Mouse (Mus musculus) 3134 (cell line): ENCODE results near the gene Ccdc170.
"Not testable (repeated sequence)": the region's sequence is repeated elsewhere in the genome, so short reads cannot be mapped to it uniquely, and the experiment has no call there.

Experiments used
- DNase-seq: peaks from one replicate; pipeline ENCODE4 v3.0.0-alpha.2; 2011; ENCODE audit warnings: low spot score; ENCODE audit not compliant: insufficient read length; ENCODE audit errors: extremely low read depth

Gene Ccdc170

GRCm38 (mm10) chr10:4482355-4482754, at the start of gene Ccdc170:
Ccdc170 (plus strand) TSS chr10:4482502.
- DNase-seq, result peak; percentile 86

- DNase-seq, result no peak
Measured at GRCm38 (mm10) chr10:4432996-4433755, 49.1 kb upstream of the Ccdc170 start.

GRCm38 (mm10) chr10:4433871-4434270, 48.4 kb upstream of the Ccdc170 start:
- not testable (repeated sequence) for DNase-seq

- DNase-seq, result no peak
Measured at GRCm38 (mm10) chr10:4435416-4435815, 46.9 kb upstream of the Ccdc170 start.

GRCm38 (mm10) chr10:4456409-4456808, 25.9 kb upstream of the Ccdc170 start:
- no peak for DNase-seq

- DNase-seq, result no peak
Measured at GRCm38 (mm10) chr10:4460201-4460600, 22.1 kb upstream of the Ccdc170 start.

- DNase-seq, result no peak
Measured at GRCm38 (mm10) chr10:4465799-4466198, 16.5 kb upstream of the Ccdc170 start.

- peak; percentile 36 for DNase-seq
Measured at GRCm38 (mm10) chr10:4469406-4469805, 12.9 kb upstream of the Ccdc170 start.

GRCm38 (mm10) chr10:4473591-4473993, 8.7 kb upstream of the Ccdc170 start:
- no peak for DNase-seq

GRCm38 (mm10) chr10:4475431-4475830, 6.9 kb upstream of the Ccdc170 start:
- DNase-seq, result no peak

GRCm38 (mm10) chr10:4476604-4477003, 5.7 kb upstream of the Ccdc170 start:
- no peak for DNase-seq

GRCm38 (mm10) chr10:4480929-4481328, 1.4 kb upstream of the Ccdc170 start:
- no peak for DNase-seq

GRCm38 (mm10) chr10:4481695-4482094, 607 bp upstream of the Ccdc170 start:
- peak; percentile 59 for DNase-seq

- no peak for DNase-seq
Measured at GRCm38 (mm10) chr10:4483848-4484247, 1.5 kb downstream of the Ccdc170 start.

GRCm38 (mm10) chr10:4484986-4485385, 2.7 kb downstream of the Ccdc170 start:
- no peak for DNase-seq

GRCm38 (mm10) chr10:4489865-4490264, 7.6 kb downstream of the Ccdc170 start:
- no peak for DNase-seq

GRCm38 (mm10) chr10:4491281-4491680, 9.0 kb downstream of the Ccdc170 start:
- DNase-seq, result no peak

GRCm38 (mm10) chr10:4492045-4492444, 9.7 kb downstream of the Ccdc170 start:
- no peak for DNase-seq

GRCm38 (mm10) chr10:4492909-4493308, 10.6 kb downstream of the Ccdc170 start:
- DNase-seq, result no peak

GRCm38 (mm10) chr10:4503251-4503650, 20.9 kb downstream of the Ccdc170 start:
- no peak for DNase-seq

GRCm38 (mm10) chr10:4512725-4513124, 30.4 kb downstream of the Ccdc170 start:
- no peak for DNase-seq

GRCm38 (mm10) chr10:4517614-4518013, 35.3 kb downstream of the Ccdc170 start:
- no peak for DNase-seq

- no peak for DNase-seq
Measured at GRCm38 (mm10) chr10:4519645-4520044, 37.3 kb downstream of the Ccdc170 start.
